Mouse (Mus musculus) hindbrain, embryonic 13.5 days (tissue): Measurements from ENCODE around the gene Klk8. TPM values are rescaled to one million over a fixed set of nuclear protein-coding genes. Genes with fewer than 3 reads are reported as not detected.

ENCODE experiments used
- polyA plus RNA-seq: library from polyadenylated mRNA; unstranded; fragments of >200 nt; fragmentation: Nextera tagmentation; extraction: Ambion mirVana; gene quantifications from 2 replicates; pipeline ENCODE4 v1.2.1, GENCODE M21; 2015

The Klk8 gene
- polyA plus RNA-seq, 1 experiment from 2014 or later = 7.8 TPM

Other genes with a start within 250 kb of the Klk8 start
- gene Zfp658, start 235.3 kb upstream of the Klk8 start, polyA plus RNA-seq = 8.5 and 10.0 TPM in 2 replicates
- gene Zfp719, start 218.0 kb upstream of the Klk8 start, polyA plus RNA-seq = 15.1 and 15.5 TPM in 2 replicates
- gene Zfp819, start 190.4 kb upstream of the Klk8 start, polyA plus RNA-seq = 0.43 and 0.56 TPM in 2 replicates
- not detected in 2 replicates for gene Ceacam18, start 162.9 kb upstream of the Klk8 start, polyA plus RNA-seq
- gene Siglece, start 137.4 kb upstream of the Klk8 start, polyA plus RNA-seq = 0.28 and 0.49 TPM in 2 replicates
- 20.4 and 21.8 TPM in 2 replicates for gene Ctu1, start 125.6 kb upstream of the Klk8 start, polyA plus RNA-seq
- not detected in 2 replicates for gene Klk14, start 107.2 kb upstream of the Klk8 start, polyA plus RNA-seq
- 0.09 and 0.10 TPM in 2 replicates for gene Klk13, start 85.0 kb upstream of the Klk8 start, polyA plus RNA-seq
- gene Klk12, start 28.7 kb upstream of the Klk8 start, polyA plus RNA-seq = not detected in 2 replicates
- gene Klk11, start 23.0 kb upstream of the Klk8 start, polyA plus RNA-seq = not detected in 2 replicates
- gene Klk10, start 16.5 kb upstream of the Klk8 start, polyA plus RNA-seq = 0.18 TPM in 1 of 2 replicates, not detected in the other
- gene Klk9, start 5.7 kb upstream of the Klk8 start, polyA plus RNA-seq = 0.18 TPM in 1 of 2 replicates, not detected in the other
- not detected in 2 replicates for gene Klk7, start 13.7 kb downstream of the Klk8 start, polyA plus RNA-seq
- not detected in 2 replicates for gene Klk6, start 26.9 kb downstream of the Klk8 start, polyA plus RNA-seq
- not detected in 2 replicates for gene Klk5, start 44.4 kb downstream of the Klk8 start, polyA plus RNA-seq
- 0.98 and 1.5 TPM in 2 replicates for gene Klk4, start 83.6 kb downstream of the Klk8 start, polyA plus RNA-seq
- not detected in 2 replicates for gene Klk15, start 136.2 kb downstream of the Klk8 start, polyA plus RNA-seq
- gene Klk1b8, start 153.1 kb downstream of the Klk8 start, polyA plus RNA-seq = not detected in 2 replicates
- gene Klk1b1, start 169.2 kb downstream of the Klk8 start, polyA plus RNA-seq = not detected in 2 replicates
- not detected in 2 replicates for gene Klk1b9, start 178.5 kb downstream of the Klk8 start, polyA plus RNA-seq
- not detected in 2 replicates for gene Klk1b11, start 198.3 kb downstream of the Klk8 start, polyA plus RNA-seq
- not detected in 2 replicates for gene Klk1b26, start 214.6 kb downstream of the Klk8 start, polyA plus RNA-seq